Mouse (Mus musculus) hematopoietic stem cell, adult 5-6 weeks (primary cell): Measurements from ENCODE around the gene Pgd. TPM values are rescaled to one million over a fixed set of nuclear protein-coding genes. Genes with fewer than 3 reads are reported as not detected.
"Not testable (repeated sequence)": the region's sequence is repeated elsewhere in the genome, so short reads cannot be mapped to it uniquely, and the experiment has no call there.

ENCODE experiments used
- ATAC-seq, 2 experiments: fragments of 125-278 bp in 1 of 2; replicated peaks in 1 of 2; 2 replicates each; pipeline ENCODE4 v1.8.0; 2016 to 2017; ENCODE audit warnings: inconsistent platforms in 2 of 2, mild to moderate bottlenecking in 2 of 2, moderate number of reproducible peaks in 2 of 2, low read depth in 1 of 2, moderate TSS enrichment in 1 of 2; ENCODE audit not compliant: low FRiP score in 2 of 2, poor library complexity in 2 of 2, severe bottlenecking in 2 of 2, insufficient read depth in 1 of 2, low TSS enrichment in 1 of 2
- total RNA-seq: library from RNA; stranded (forward); fragments of 172-1452, 232-1000 nt; gene quantifications from 2 replicates; pipeline ENCODE4 v1.2.3, GENCODE M21; 2017

Pgd gene
- 29.9 and 40.2 TPM in 2 replicates for total RNA-seq

GRCm38 (mm10) chr4:149166215-149166946, at the start of gene Pgd:
Gene Pgd, minus strand, starts transcription at chr4:149166771.
- ATAC-seq = peak; percentile 94 to 95

- ATAC-seq = no peak
These were observed 49.4 kb upstream of the Pgd start for GRCm38 (mm10) chr4:149215982-149216381.

DNA sequence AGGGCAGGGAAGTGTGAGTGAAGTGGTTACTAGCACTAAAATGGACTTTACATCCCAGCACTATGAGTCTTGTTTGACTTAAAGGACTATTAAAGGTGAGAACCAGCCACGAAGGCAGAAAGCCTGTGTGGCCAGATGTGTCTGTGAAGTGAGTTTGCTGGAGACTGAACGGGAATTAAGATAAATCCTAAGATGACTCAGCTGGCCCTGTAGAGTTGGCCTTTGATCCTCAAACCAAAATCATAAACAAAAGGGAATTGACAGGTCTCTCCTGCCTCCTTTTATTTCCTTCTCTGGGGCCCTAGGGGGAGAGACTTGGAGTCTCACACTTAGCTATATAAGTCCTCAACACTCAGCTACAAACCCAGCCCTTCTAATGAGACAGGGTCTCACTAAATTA, 48.8 kb upstream of the Pgd start:
- ATAC-seq = no peak

DNA sequence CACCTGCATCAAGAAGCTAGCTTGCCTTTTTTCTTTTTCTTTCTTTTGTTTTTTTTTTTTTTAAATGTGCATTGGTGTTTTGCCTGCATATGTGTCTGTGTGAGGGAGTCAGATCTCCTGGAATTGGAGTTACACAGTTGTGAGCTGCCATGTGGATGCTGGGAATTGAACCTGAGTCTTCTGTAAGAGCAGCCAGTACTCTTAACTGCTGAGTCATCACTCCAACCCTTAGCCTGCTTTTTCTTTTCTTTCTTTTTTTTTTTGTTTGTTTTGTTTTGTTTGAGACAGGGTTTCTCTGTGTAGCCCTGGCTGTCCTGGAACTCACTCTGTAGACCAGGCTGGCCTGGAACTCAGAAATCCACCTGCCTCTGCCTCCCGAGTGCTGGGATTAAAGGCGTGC, 47.9 kb upstream of the Pgd start:
- ATAC-seq = not testable (repeated sequence)

DNA sequence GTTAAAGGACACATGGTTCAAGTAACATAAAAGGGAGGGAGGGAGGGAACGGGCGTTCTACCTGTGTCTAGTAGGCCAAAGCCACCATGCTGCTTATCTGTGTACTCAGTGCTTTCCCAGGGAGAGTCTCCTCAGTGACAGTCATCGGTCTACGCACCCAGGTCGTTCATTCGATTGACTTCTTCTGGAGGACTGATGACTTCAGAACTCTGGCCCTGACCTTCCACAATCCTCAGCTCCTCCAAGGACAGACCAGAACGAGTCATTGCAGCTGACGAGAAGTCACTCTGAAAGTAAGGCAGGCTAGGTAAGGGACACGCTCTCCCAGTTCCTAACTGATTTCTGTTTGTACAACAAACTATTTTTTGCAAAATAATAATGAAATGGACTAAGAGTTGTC, 46.9 kb upstream of the Pgd start:
- no peak for ATAC-seq

- ATAC-seq = not testable (repeated sequence)
These were observed 44.9 kb upstream of the Pgd start for GRCm38 (mm10) chr4:149211441-149211840.

DNA sequence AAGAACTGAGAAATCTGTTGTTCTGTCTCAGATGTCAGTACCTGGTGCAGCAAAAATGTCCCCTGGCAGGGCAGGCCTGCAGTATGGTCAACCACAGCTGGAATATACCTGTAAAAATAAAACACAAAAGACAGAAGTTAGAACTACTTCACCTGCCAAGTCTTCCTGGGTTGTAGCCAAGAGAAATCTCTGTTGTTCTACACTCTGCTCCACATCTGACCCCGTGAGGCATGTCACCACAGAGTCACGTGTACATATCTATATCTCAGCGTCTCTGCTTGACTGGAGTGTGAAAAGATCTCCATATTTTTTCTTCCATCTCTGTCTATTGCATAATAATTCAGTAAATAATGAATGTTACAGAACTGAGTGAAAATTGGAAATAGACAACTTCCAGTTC, 35.9 kb upstream of the Pgd start:
- no peak for ATAC-seq

DNA sequence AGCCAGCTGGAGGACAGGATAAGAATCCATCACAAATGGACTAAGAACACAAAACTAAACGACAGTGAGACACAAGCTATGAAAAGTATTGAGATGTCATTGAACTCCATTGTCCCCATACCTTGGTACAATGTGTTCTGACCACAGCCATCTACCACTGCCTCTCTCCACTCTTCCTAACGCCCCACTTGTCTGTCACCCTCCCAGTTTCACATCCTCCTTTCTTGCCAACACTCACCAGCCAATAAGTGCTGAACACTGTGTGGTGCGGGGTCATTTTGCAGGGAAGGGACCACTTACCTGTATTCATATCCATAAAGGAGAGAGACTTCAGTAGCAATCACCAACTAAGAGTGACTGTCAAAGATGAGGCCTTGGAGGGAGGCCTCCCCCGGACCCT, 34.5 kb upstream of the Pgd start:
- no peak for ATAC-seq

DNA sequence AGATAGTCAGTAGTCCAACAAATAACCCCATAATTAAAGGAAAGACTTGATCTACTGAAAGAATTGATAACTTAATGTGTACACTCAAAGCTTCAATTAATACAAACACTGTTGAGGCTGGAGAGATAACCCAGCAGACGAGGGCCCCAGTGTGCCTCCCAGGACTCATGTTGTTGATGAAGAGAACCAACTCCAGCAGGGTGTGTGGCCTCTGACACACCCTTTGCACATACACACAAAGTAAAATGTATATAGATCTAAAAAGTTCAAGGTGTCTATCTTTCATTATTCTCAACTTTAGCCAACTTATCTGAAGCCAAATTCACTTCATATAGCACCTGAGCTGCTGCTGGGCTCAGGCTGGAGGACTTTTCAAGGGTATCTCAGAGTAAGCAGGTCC, 30.6 kb upstream of the Pgd start:
- ATAC-seq = no peak

GRCm38 (mm10) chr4:149191103-149191502, 24.5 kb upstream of the Pgd start:
- no peak for ATAC-seq

- no peak for ATAC-seq
These were observed 22.0 kb upstream of the Pgd start for GRCm38 (mm10) chr4:149188563-149188962.

- no peak for ATAC-seq
These were observed 16.2 kb upstream of the Pgd start for GRCm38 (mm10) chr4:149182755-149183154.

GRCm38 (mm10) chr4:149182192-149182591, 15.6 kb upstream of the Pgd start:
- no peak; a peak in 1 of 4 replicates for ATAC-seq

DNA sequence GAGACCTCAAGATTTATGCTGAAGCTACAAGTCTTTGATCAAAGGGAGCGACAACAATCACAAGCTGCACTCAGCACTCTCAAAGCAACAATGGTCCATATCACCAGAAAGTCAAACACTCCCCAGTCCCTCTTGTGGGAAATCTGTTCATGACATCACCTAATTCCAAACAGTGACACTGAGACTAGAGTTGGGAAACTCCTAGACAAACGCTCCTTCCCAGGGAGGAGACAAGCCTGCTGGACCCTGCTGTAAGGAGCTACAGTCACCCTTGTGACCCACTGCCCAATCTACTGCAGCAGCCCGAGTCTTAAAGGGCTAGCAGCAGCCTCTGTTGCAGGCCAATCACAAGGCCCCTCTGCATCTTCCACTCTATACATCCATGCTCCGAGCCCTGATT, 13.0 kb upstream of the Pgd start:
- no peak for ATAC-seq

- no peak; a peak in 1 of 4 replicates for ATAC-seq
These were observed 12.6 kb upstream of the Pgd start for GRCm38 (mm10) chr4:149179160-149179559.

DNA sequence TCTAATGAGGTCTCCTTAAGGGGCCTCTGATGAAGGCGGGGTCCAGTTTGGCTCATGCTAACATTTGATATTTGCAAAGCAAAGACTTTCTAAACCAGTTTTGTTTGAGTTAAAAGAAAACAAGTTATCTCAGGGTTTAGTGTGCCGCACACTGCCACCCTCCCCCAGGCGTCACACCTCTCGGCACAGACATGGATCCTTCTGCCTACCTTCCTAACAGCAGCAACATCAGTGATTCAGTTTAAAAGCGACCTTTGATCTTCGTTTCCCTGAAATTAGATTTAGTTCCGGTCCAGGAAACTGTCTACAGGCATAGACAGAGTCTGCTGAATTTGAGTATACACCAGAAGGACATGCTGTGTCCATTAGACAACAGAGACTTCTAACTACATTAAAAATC, 11.8 kb upstream of the Pgd start:
- no peak for ATAC-seq

DNA sequence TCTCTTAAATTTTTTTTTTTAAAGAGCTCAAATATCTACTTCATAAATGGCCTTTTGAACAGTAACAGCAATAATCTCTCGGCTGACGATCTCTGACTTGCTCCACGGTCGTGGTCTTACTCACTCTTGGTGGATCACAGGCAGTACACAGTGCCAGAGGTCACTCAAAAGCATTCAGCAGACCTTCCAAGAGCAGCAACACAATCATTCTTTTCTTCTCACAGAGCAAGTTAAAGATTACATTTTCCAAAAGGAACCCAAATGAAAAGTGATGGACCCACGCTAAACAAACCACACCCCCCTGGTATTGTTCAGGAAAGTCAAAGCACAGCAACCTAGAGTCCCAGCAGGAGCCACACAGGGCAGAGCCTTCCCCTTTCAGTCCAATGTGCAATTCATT, 10.5 kb upstream of the Pgd start:
- ATAC-seq = no peak

DNA sequence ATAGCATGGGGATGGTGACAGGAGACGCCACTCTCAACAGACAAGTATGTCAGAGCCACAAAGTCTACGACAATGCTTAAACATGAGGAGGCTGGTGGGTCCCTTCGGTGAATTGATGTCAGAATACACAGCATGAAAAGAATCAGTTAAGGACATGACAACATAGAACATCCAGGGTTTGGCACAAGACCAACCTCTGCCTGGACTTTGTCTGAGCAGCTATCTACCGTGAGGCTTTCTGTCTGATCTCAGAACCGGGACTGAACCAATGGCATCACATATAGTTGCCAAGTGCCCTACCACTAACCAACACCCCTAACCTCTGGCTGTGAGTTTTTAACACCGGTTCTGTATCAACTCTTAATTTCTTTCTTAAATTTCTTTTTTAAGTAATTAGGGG, 10.1 kb upstream of the Pgd start:
- ATAC-seq = no peak

DNA sequence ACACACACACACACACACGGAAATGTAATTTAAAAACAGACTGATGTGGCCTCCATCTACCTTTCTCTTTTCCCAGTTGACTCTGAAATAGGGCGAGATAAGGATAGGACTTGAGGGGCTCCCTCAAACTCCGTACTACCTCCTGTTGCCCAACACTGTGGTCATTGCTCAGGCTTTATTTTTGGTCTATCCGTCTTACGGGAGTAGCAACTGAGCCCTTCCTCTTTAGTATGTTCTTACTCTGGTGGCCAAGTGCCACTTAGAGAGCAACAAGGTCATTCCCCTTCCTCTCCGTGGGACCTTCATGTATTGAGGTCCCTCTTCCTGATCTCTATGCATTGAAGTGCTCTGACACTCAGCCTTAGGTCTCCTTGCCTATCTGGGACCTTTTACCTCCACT, 7.1 kb upstream of the Pgd start:
- ATAC-seq = peak in 1 of 2 experiments; percentile 27; a peak in 1 of 4 replicates
